Comparison of ENCODE assay signal across 11 mouse cellular contexts in genomic region chr5:106826044-106826443, GRCm38 (mm10).
DNase-seq lines count a peak whose midpoint lies in the region; ATAC-seq and TF ChIP-seq lines count a peak whose summit lies in the region.
"Had no signal": no experiment of that assay in that cellular context is flagged by ENCODE, and none has a peak within 500 bp of the region (broad histone marks: within the 10 kb centered on the region; RNA-seq: fewer than 3 reads in every experiment).

No protein-coding gene starts in this region.

- peak overlapping the region; percentile 21; the same call in 1 of the 2 replicates for H3K4me3 ChIP-seq in intestine, embryonic 14.5 days (ENCODE audit: low read depth, low read length)
- H3K4me3 ChIP-seq in intestine, postnatal 0 days (ENCODE audit: low read depth, low read length), result no peak overlapping the region
- no peak overlapping the region for H3K4me3 ChIP-seq in testis, adult 2 months (ENCODE audit: control insufficient read depth, low read depth, low read length)
- no peak overlapping the region for H3K4me3 ChIP-seq in hindbrain, embryonic 15.5 days
- no peak overlapping the region for H3K4me3 ChIP-seq in neural tube, embryonic 13.5 days

- no peak for ATAC-seq in intestine, embryonic 14.5 days (replicated peaks; ENCODE audit: low FRiP score, low TSS enrichment, low read depth)
- no peak for ATAC-seq in intestine, postnatal 0 days
- ATAC-seq in hindbrain, embryonic 15.5 days (ENCODE audit: low FRiP score, low read depth), result 0 out of 2 replicates have a peak, but pooled peaks have one; percentile 23
- no peak; the same call in 1 of the 2 replicates for ATAC-seq in neural tube, embryonic 13.5 days (ENCODE audit: low read depth)

- H3K36me3 ChIP-seq in intestine, embryonic 14.5 days (ENCODE audit: control insufficient read depth, insufficient read depth, low read length), result no peaks in the 10 kb centered on the region
- H3K36me3 ChIP-seq in intestine, postnatal 0 days (ENCODE audit: control insufficient read depth, insufficient read depth), result no peaks in the 10 kb centered on the region
- no peaks in the 10 kb centered on the region for H3K36me3 ChIP-seq in testis, adult 2 months (ENCODE audit: control insufficient read depth, insufficient read depth, low read length)
- H3K36me3 ChIP-seq in hindbrain, embryonic 15.5 days, result no peaks in the 10 kb centered on the region
- no peaks in the 10 kb centered on the region for H3K36me3 ChIP-seq in neural tube, embryonic 13.5 days
- H3K36me3 ChIP-seq: embryonic facial prominence, embryonic 12.5 days; G1E had no signal

- no peak for TF ChIP-seq POLR2A in testis, adult 2 months (IDR thresholded peaks at IDR 0.05; ENCODE audit: control insufficient read depth, low read depth, low read length)

- intact Hi-C loops in left cerebral cortex, postnatal 10 days (cut with DNase I), result no loop called here
- intact Hi-C loops in gastrocnemius, postnatal 14 days (cut with DNase I; ENCODE audit: low total_unique reads), result no loop called here

- H3K27me3 ChIP-seq in intestine, embryonic 14.5 days (replicated peaks; ENCODE audit: control insufficient read depth, insufficient read depth, low read length), result no peaks in the 10 kb centered on the region
- peaks cover 10% of the 10 kb centered on the region; the same call in 1 of the 2 replicates for H3K27me3 ChIP-seq in intestine, postnatal 0 days (replicated peaks; ENCODE audit: control insufficient read depth, insufficient read depth, low read length)
- no peaks in the 10 kb centered on the region for H3K27me3 ChIP-seq in testis, adult 2 months (ENCODE audit: control insufficient read depth, insufficient read depth, low read length)
- no peaks in the 10 kb centered on the region for H3K27me3 ChIP-seq in hindbrain, embryonic 15.5 days
- H3K27me3 ChIP-seq in neural tube, embryonic 13.5 days, result no peaks in the 10 kb centered on the region; the same call in 1 of the 2 replicates
- H3K27me3 ChIP-seq: embryonic facial prominence, embryonic 12.5 days had no signal

- WGBS in intestine, embryonic 14.5 days, result 60% methylated on average over 8 of the region's 8 CpGs
- 56% methylated on average over 8 of the region's 8 CpGs for WGBS in intestine, postnatal 0 days
- WGBS in hindbrain, embryonic 15.5 days, result 42% methylated on average over 8 of the region's 8 CpGs
- 46% methylated on average over 8 of the region's 8 CpGs for WGBS in neural tube, embryonic 13.5 days

- peak overlapping the region; percentile 60; the same call in 1 of the 2 replicates for H3K4me2 ChIP-seq in intestine, embryonic 14.5 days (ENCODE audit: low read length)
- H3K4me2 ChIP-seq in intestine, postnatal 0 days (replicated peaks; ENCODE audit: low read depth), result no peak overlapping the region
- peak overlapping the region; percentile 68 for H3K4me2 ChIP-seq in hindbrain, embryonic 15.5 days
- peak overlapping the region; percentile 75 for H3K4me2 ChIP-seq in neural tube, embryonic 13.5 days

- no peak for TF ChIP-seq CTCF in intestine, postnatal 0 days (IDR thresholded peaks at IDR 0.05; ENCODE audit: low read depth)
- no peak for TF ChIP-seq CTCF in testis, adult 2 months (IDR thresholded peaks at IDR 0.05; ENCODE audit: control insufficient read depth, insufficient read depth, insufficient replicate concordance, low read depth, low read length)

- H3K27ac ChIP-seq in intestine, embryonic 14.5 days (ENCODE audit: low read depth), result no peak overlapping the region
- no peak overlapping the region for H3K27ac ChIP-seq in intestine, postnatal 0 days (ENCODE audit: low read depth, low read length)
- peak overlapping the region; percentile 39; the same call in 1 of the 2 replicates for H3K27ac ChIP-seq in testis, adult 2 months (ENCODE audit: control insufficient read depth, insufficient read depth, low read depth, low read length)
- H3K27ac ChIP-seq in hindbrain, embryonic 15.5 days (replicated peaks), result no peak overlapping the region
- peak overlapping the region; percentile 7 for H3K27ac ChIP-seq in neural tube, embryonic 13.5 days (replicated peaks)
- H3K27ac ChIP-seq: embryonic facial prominence, embryonic 12.5 days had no signal

- no peak for DNase-seq in intestine, embryonic 14.5 days (ENCODE audit: low spot score)
- no peak for DNase-seq in testis, postnatal 10 days (ENCODE audit: low spot score)
- DNase-seq in left cerebral cortex, postnatal 10 days (ENCODE audit: extremely low spot score in 1 of 2, low spot score in 2 of 2), result no peak
- no peak for DNase-seq in gastrocnemius, postnatal 14 days
- DNase-seq: cerebellum, adult 11 months had no signal

- H3K9ac ChIP-seq in intestine, embryonic 14.5 days (ENCODE audit: low read length), result no peak overlapping the region
- no peak overlapping the region for H3K9ac ChIP-seq in intestine, postnatal 0 days (ENCODE audit: low read depth, low read length)
- H3K9ac ChIP-seq in hindbrain, embryonic 15.5 days, result no peak overlapping the region
- no peak overlapping the region for H3K9ac ChIP-seq in neural tube, embryonic 13.5 days
- H3K9ac ChIP-seq: embryonic facial prominence, embryonic 12.5 days had no signal

- H3K4me1 ChIP-seq in intestine, embryonic 14.5 days (replicated peaks; ENCODE audit: control insufficient read depth, insufficient read depth, low read length), result no peaks in the 10 kb centered on the region
- H3K4me1 ChIP-seq in intestine, postnatal 0 days (replicated peaks; ENCODE audit: control insufficient read depth, insufficient read depth, low read length), result no peaks in the 10 kb centered on the region
- peaks cover 2% of the 10 kb centered on the region for H3K4me1 ChIP-seq in testis, adult 2 months (ENCODE audit: control insufficient read depth, insufficient read depth, low read length)
- peaks cover 20% of the 10 kb centered on the region for H3K4me1 ChIP-seq in hindbrain, embryonic 15.5 days (replicated peaks)
- H3K4me1 ChIP-seq in neural tube, embryonic 13.5 days (replicated peaks), result peaks cover 18% of the 10 kb centered on the region
- H3K4me1 ChIP-seq: embryonic facial prominence, embryonic 12.5 days had no signal

- H3K9me3 ChIP-seq in intestine, embryonic 14.5 days (ENCODE audit: control insufficient read depth, low read length), result no peaks in the 10 kb centered on the region
- no peaks in the 10 kb centered on the region for H3K9me3 ChIP-seq in intestine, postnatal 0 days (ENCODE audit: control insufficient read depth)
- no peaks in the 10 kb centered on the region for H3K9me3 ChIP-seq in hindbrain, embryonic 15.5 days
- no peaks in the 10 kb centered on the region for H3K9me3 ChIP-seq in neural tube, embryonic 13.5 days
- H3K9me3 ChIP-seq: embryonic facial prominence, embryonic 12.5 days; G1E had no signal

Comparison
In these comparisons a context has a peak if more than half of its experiments do, and no peak if none do; other contexts are left out.
1. H3K27ac ChIP-seq: peak in testis, adult 2 months (single experiment) and neural tube, embryonic 13.5 days (single experiment); none in intestine, embryonic 14.5 days (single experiment), intestine, postnatal 0 days (single experiment) and hindbrain, embryonic 15.5 days (single experiment).